Mouse (Mus musculus) liver, postnatal 0 days (tissue): ENCODE data around the gene 6820408C15Rik. TPM values are rescaled to one million over a fixed set of nuclear protein-coding genes. Genes with fewer than 3 reads are reported as not detected.
A peak's percentile ranks its signal among the peaks of the same experiment; 100 is the strongest.

Experiments
- ATAC-seq: fragments of 200-750 bp; cut with Nextera tagmentation; 2 replicates; pipeline ENCODE4 v1.8.0; 2017; ENCODE audit warnings: mild to moderate bottlenecking, moderate library complexity
- DNase-seq: peaks from one replicate; pipeline ENCODE4 v3.0.0-alpha.2; 2016
- H3K27ac ChIP-seq: fragments of 300-500 bp; sonication (generic); 2 replicates; pipeline ENCODE4 v1.5.1; 2014; ENCODE audit warnings: antibody characterized with exemption, moderate library complexity, mild to moderate bottlenecking, low read depth
- H3K27me3 ChIP-seq: fragments of 300-500 bp; sonication (generic); 2 replicates; pipeline ENCODE4 v1.6.1; 2014; ENCODE audit warnings: low read length, control low read depth, mixed read lengths; ENCODE audit not compliant: insufficient read depth
- H3K36me3 ChIP-seq: fragments of 300-500 bp; sonication (generic); replicated peaks from 2 replicates; pipeline ENCODE4 v1.6.1; 2014; ENCODE audit warnings: mild to moderate bottlenecking, control low read depth, low read length, moderate library complexity, mixed read lengths; ENCODE audit not compliant: insufficient read depth
- H3K4me1 ChIP-seq: fragments of 300-500 bp; sonication (generic); 2 replicates; pipeline ENCODE4 v1.6.1; 2014; ENCODE audit warnings: antibody characterized with exemption, mild to moderate bottlenecking, control low read depth; ENCODE audit not compliant: insufficient read depth
- H3K4me2 ChIP-seq: fragments of 300-500 bp; sonication (generic); 2 replicates; pipeline ENCODE4 v1.6.1; 2014; ENCODE audit warnings: low read depth, mild to moderate bottlenecking, low read length, moderate library complexity, mixed read lengths
- H3K4me3 ChIP-seq: fragments of 300-500 bp; sonication (generic); 2 replicates; pipeline ENCODE4 v1.5.1; 2014; ENCODE audit warnings: low read depth, low read length
- H3K9ac ChIP-seq: fragments of 300-500 bp; sonication (generic); replicated peaks from 2 replicates; pipeline ENCODE4 v1.6.1; 2014; ENCODE audit warnings: mild to moderate bottlenecking, moderate library complexity
- H3K9me3 ChIP-seq: fragments of 300-500 bp; sonication (generic); 2 replicates; pipeline ENCODE4 v1.6.1; 2016; ENCODE audit warnings: mild to moderate bottlenecking, control low read depth, low read length, mixed read lengths
- CTCF ChIP-seq: sonication (generic); IDR thresholded peaks from 2 replicates; pipeline ENCODE4 v1.5.1; 2016; ENCODE audit warnings: antibody characterized with exemption, low read depth
- EP300 ChIP-seq: IDR thresholded peaks from 2 replicates; pipeline ENCODE4 v1.6.1; 2016; ENCODE audit warnings: antibody characterized with exemption, low read depth, mild to moderate bottlenecking
- WGBS: fragments of 180-500 bp; shearing (Covaris S2); extraction: QIAGEN DNeasy Blood & Tissue Kit; methylation state at CpG from one replicate; pipeline ENCODE4 v1.1.7; 2014; ENCODE audit not compliant: insufficient replicate concordance; 5-methylcytosine and 5-hydroxymethylcytosine counted together
- polyA plus RNA-seq: library from polyadenylated mRNA; unstranded; fragments of >200 nt; fragmentation: Nextera tagmentation; extraction: Ambion mirVana; gene quantifications from 2 replicates; pipeline ENCODE4 v1.2.1, GENCODE M21; 2015

6820408C15Rik gene
- polyA plus RNA-seq, 1 experiment from 2014 or later = 0.42 TPM

- H3K27me3 ChIP-seq = no peaks in the 10 kb centered on the region
- TF ChIP-seq EP300 (no peak), CTCF (peak; percentile 57)
- H3K4me1 ChIP-seq = peaks cover 28% of the 10 kb centered on the region
- peak overlapping the region; percentile 73 for H3K4me3 ChIP-seq
- WGBS = 2% methylated on average over 43 of the region's 46 CpGs
- DNase-seq = peak; percentile 88
- peak overlapping the region; percentile 73 for H3K9ac ChIP-seq
- peak overlapping the region; percentile 93 for H3K27ac ChIP-seq
- peak; percentile 51 for ATAC-seq
- H3K9me3 ChIP-seq = no peaks in the 10 kb centered on the region
- peak overlapping the region; percentile 90 for H3K4me2 ChIP-seq
- no peaks in the 10 kb centered on the region for H3K36me3 ChIP-seq
Observed at GRCm38 (mm10) chr2:152396110-152397003, 19.0 kb upstream of the 6820408C15Rik start.

- peak overlapping the region; percentile 73 for H3K9ac ChIP-seq
- DNase-seq (peak; percentile 80), ATAC-seq (peak; percentile 20)
- H3K4me1 ChIP-seq = peaks cover 28% of the 10 kb centered on the region
- peak overlapping the region; percentile 93 for H3K27ac ChIP-seq
- no peaks in the 10 kb centered on the region for H3K9me3 ChIP-seq
- WGBS = 4% methylated on average over 50 of the region's 77 CpGs
- H3K4me3 ChIP-seq = peak overlapping the region; percentile 73
- H3K4me2 ChIP-seq = peak overlapping the region; percentile 90
- H3K36me3 ChIP-seq = no peaks in the 10 kb centered on the region
- peak; percentile 16; the same call in 1 of the 2 replicates for TF ChIP-seq CTCF
- no peak for TF ChIP-seq EP300
- no peaks in the 10 kb centered on the region for H3K27me3 ChIP-seq
Observed at GRCm38 (mm10) chr2:152397004-152397589, 18.3 kb upstream of the 6820408C15Rik start.

GRCm38 (mm10) chr2:152397680-152398435 lies 17.5 kb upstream of the 6820408C15Rik start, which contains the start of gene Sox12:
TSS of gene Sox12 (minus strand) at chr2:152398063.
- under 1% methylated on average over 43 of the region's 104 CpGs for WGBS
- DNase-seq = peak; percentile 98
- Histone ChIP-seq H3K4me1 (peaks cover 28% of the 10 kb centered on the region), H3K27me3 (no peaks in the 10 kb centered on the region), H3K36me3 (no peaks in the 10 kb centered on the region), H3K4me3 (peak within 1 kb of the TSS; percentile 73), H3K4me2 (peak within 1 kb of the TSS; percentile 90), H3K27ac (peak within 1 kb of the TSS; percentile 93), H3K9me3 (no peaks in the 10 kb centered on the region), H3K9ac (peak within 1 kb of the TSS; percentile 73)
- ATAC-seq = peak; percentile 66
- no peak for TF ChIP-seq EP300
- no peak for TF ChIP-seq CTCF

GRCm38 (mm10) chr2:152398691-152399090 lies 16.7 kb upstream of the 6820408C15Rik start:
- H3K27me3 ChIP-seq = no peaks in the 10 kb centered on the region
- H3K4me2 ChIP-seq = peak overlapping the region; percentile 90
- ATAC-seq (peak; percentile 83), DNase-seq (peak; percentile 96)
- TF ChIP-seq CTCF (0 out of 2 replicates have a peak, but pooled peaks have one; percentile 14), EP300 (no peak)
- peak overlapping the region; percentile 73 for H3K9ac ChIP-seq
- no peaks in the 10 kb centered on the region for H3K36me3 ChIP-seq
- H3K9me3 ChIP-seq = no peaks in the 10 kb centered on the region
- 1% methylated on average over 38 of the region's 38 CpGs for WGBS
- peak overlapping the region; percentile 93 for H3K27ac ChIP-seq
- peaks cover 27% of the 10 kb centered on the region for H3K4me1 ChIP-seq
- H3K4me3 ChIP-seq = peak overlapping the region; percentile 73

- 9% methylated on average over 13 of the region's 13 CpGs for WGBS
- no peaks in the 10 kb centered on the region for H3K36me3 ChIP-seq
- peak overlapping the region; percentile 90 for H3K4me2 ChIP-seq
- peak overlapping the region; percentile 42 for H3K27ac ChIP-seq
- no peaks in the 10 kb centered on the region for H3K9me3 ChIP-seq
- no peak for TF ChIP-seq EP300
- no peak for TF ChIP-seq CTCF
- DNase-seq = no peak
- ATAC-seq = no peak
- no peaks in the 10 kb centered on the region for H3K27me3 ChIP-seq
- peak overlapping the region; percentile 73 for H3K4me3 ChIP-seq
- H3K4me1 ChIP-seq = peaks cover 23% of the 10 kb centered on the region
- peak overlapping the region; percentile 56 for H3K9ac ChIP-seq
Observed at GRCm38 (mm10) chr2:152399122-152399542, 16.3 kb upstream of the 6820408C15Rik start.
